Mouse (Mus musculus): ENCODE data around the gene Mks1.
A peak's percentile ranks its signal among the peaks of the same experiment; 100 is the strongest.
"Not testable (repeated sequence)": the region's sequence is repeated elsewhere in the genome, so short reads cannot be mapped to it uniquely, and the experiment has no call there.

The Mks1 gene

DNA sequence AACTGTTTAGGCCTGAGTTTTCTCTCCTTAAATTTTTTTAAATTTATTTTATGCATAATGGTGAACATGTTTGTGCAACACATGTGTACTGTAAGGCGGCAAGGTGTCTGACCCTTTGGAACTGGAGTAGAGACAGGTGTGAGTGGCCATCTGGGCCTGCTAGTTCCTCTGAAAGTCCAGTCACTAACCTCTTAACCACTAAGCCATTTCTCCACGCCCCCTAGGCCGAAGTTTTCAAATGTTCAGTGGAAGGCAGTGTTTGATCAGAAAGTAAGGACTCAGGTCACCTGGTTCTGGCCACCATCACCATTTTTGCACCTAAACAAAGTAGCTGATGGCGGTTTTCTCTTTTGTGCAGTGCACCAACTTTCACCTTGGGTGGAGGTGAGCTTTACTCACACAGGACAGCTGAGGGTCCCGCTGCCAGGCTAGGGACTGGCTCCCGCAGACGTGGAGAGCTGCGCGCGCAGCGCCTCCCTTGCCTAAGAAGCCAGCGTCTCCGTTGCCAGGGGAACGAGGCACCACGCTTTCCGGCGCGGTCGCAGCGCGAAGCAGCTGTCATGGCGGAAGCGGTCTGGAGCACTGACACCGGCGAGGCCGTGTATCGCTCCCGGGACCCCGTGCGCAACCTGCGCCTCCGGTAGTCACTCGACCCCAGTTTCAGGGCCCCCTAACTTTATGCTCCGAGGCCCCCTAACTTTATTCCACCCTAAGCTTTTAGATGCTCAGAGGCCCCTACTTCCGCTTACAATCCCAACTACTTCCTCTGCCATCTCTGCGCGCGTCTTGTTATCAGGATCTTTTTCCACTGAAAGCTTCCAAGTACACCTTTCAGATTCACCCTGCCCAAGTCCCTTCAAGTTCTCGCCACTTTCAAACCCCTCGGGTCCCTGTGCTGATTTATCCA is at the start of gene Mks1:
Mks1 (plus strand) TSS at position 526 of the 907 bp plus-strand sequence.
- DNase-seq (ENCODE audit: low spot score): peak; percentile 85

DNA sequence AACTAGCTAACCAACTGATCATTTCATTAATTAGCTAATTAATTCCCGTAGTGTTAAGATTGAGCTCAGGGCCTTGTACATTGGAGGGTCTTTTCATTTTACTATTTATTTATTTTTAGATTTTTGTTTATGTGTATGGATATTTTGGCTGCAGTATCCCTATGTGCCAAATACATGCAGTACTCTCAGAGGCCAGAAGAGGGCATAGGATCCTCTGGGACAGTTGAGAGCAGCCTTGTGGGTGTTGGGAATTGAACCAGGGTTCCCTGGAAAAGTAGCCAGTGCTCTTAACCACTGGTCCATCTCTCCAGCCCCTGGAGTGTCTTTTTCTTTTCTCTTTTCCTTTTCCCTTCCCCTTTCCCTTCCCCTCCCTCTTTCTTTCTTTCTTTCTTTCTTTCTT is 47.6 kb upstream of the Mks1 start:
- peak; percentile 20 for DNase-seq (ENCODE audit: low spot score)

- no peak for DNase-seq (ENCODE audit: low spot score)
Measured at GRCm38 (mm10) chr11:87807433-87807832, 45.6 kb upstream of the Mks1 start.

GRCm38 (mm10) chr11:87808236-87808635 is 44.8 kb upstream of the Mks1 start:
- no peak for DNase-seq (ENCODE audit: low spot score)

GRCm38 (mm10) chr11:87811396-87811795 is 41.6 kb upstream of the Mks1 start:
- no peak for DNase-seq (ENCODE audit: low spot score)

GRCm38 (mm10) chr11:87814831-87815230 is 38.2 kb upstream of the Mks1 start:
- no peak for DNase-seq (ENCODE audit: low spot score)

DNA sequence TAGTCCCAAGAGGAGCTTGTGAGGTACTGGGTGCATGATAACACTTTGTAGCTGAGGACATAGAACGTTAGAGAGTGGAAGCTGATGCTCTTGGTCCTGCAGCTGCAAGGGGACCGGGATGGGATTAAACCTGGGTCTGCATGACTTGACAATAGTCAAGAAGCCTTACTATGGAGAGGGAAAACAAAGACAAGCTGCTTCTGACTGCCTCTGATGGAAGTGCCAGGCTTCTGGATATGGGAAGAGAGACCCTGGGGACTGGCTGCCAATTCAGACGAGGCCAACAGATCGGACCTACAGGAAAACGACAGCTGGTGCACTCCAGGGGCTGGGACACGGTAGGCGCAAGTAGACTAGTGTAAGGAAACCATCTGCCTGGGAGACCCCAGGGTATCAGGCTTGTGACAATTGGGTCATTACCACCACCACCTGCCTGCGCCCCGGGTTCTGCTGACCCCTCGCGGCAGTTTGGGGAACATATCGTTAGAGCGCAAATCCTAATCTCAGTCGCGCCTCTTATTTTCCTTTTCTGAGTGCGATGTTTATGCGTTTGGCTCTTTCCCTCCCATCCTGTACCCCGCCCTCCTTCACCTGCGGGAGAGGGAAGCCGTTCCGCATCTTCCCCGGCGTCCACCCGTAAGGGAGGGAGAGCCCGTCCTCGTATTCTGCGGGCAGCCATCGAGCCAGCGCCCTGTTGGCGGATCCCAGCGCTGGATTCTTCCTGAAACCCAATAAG is 36.1 kb upstream of the Mks1 start:
- peak; percentile 44 for DNase-seq (ENCODE audit: low spot score)

GRCm38 (mm10) chr11:87817443-87817773 is 35.6 kb upstream of the Mks1 start:
- no peak for DNase-seq (ENCODE audit: low spot score)

GRCm38 (mm10) chr11:87821502-87821901 is 31.5 kb upstream of the Mks1 start:
- DNase-seq (ENCODE audit: low spot score): no peak

DNA sequence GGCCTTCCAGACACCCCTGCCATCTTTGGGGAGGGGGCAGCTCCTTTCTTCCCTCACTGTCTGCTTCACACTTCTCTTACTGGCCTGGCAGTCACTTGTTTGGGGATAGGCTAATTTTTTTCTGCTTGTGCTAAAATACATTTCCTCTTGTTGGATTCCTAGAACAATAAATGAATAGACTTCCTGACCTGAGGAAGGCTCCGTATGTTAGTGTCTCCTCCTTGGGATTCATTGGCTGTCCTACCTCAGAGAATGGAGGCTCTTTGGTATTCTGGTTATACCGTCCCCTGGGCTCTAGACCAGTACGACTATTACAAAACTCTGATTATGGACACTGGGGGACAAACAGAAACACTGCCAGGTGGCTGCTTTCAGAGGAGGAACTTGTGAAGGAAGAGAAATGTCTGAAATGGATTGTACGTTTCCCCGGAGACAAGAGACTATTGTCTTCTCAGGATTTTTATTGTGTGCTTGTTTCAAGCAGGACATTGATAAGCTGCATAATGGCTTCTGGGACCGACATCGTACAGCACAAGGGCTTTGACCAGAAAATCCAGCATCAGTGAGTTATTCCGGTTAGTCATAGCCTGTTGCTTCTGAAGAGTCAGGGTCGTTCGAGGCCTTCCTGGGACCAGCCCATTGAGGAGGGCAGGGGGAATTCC is 24.6 kb upstream of the Mks1 start, which contains the start of gene Lpo:
Lpo (minus strand) TSS at position 51 of the 662 bp plus-strand sequence.
- no peak for DNase-seq (ENCODE audit: low spot score)

- no peak for DNase-seq (ENCODE audit: low spot score)
Measured at GRCm38 (mm10) chr11:87840676-87841075, 12.3 kb upstream of the Mks1 start.

DNA sequence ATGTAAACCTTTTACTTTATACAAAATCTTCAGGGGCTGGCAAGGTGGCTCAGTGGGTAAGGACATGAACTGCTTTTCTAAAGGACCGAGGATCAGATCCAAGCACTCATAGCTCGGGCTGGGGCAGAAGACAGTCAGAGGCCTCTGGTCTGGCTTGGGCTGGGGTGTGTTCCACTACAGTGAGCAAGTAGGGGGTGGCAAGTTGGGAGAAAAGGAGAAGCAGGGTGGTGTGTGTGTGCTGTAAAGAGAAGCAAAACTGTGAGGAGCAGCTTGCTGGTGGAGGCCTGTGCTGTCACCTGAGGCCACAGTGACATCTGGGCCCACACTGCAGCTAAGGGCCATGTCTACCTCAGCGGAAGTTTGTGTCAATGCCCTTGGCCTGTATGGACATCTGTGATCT is 11.6 kb upstream of the Mks1 start:
- DNase-seq (ENCODE audit: low spot score): no peak

DNA sequence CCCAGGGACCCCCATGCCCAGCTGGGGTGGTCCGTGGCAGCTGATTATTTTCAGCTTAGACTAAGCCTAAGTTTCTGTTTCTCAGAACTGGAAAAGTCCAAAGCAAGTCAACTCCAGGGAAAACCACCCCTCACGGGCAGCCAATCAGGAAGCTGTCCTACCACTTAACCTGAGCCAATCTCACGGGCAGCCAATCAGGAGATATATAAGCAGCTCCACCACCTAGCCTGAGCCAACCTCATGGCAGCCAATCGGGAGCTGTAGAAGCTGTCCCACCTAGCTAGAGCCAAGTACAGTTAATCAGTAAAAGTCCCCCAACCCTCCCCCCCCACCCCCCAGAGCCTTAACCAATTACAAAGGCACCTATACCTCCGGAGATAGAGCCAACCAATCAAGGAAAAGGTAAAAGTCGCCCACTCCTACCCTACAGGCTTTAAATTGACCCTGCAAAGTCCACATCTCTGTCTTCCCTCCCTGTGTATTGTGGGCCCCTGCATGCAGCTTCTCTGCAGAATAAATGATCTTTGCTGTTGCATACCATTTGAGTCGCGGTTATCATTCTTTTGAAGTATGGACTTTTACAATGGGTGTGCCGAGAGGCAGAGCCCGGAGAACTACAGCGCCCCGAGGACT is 5.9 kb upstream of the Mks1 start:
- DNase-seq (ENCODE audit: low spot score): no peak

DNA sequence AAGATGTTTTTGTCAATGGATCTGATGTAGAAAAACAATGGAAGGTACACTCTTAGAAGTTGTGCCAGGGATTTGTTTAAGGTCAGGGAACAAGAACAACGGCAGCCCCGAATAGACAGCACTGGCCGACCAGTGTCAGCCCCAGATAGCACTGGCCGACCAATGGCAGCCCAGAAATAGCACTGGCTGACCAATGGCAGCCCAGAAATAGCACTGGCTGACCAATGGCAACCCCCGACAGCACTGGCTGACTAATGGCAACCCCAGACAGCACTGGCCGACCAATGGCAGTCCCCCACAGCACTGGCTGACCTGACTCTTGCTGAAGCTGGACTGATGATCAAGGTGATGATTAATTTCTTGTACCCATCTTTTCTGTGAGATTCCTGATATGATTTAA is 5.1 kb upstream of the Mks1 start:
- no peak for DNase-seq (ENCODE audit: low spot score)

GRCm38 (mm10) chr11:87853597-87853954 is 561 bp downstream of the Mks1 start:
- DNase-seq (ENCODE audit: low spot score): peak; percentile 5

DNA sequence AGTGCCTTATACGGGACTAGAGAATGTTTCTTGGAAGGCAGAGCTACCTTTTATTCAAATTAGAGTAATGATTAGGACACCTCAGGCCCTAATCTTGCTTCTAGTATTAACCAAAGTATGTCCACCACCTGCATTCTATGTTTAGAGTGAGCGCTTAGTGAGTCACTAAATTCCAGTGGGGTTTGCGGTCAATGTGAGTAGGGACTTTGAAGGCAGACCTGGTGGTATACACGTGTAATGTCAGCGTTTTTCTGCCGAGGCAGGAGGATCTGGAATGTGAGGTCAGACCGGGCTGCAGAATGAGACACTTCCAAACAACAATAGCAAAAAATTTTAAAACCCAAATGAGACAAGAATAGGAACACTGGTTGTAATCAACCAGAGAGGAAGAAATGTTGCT is 1.5 kb downstream of the Mks1 start:
- DNase-seq (ENCODE audit: low spot score): no peak

DNA sequence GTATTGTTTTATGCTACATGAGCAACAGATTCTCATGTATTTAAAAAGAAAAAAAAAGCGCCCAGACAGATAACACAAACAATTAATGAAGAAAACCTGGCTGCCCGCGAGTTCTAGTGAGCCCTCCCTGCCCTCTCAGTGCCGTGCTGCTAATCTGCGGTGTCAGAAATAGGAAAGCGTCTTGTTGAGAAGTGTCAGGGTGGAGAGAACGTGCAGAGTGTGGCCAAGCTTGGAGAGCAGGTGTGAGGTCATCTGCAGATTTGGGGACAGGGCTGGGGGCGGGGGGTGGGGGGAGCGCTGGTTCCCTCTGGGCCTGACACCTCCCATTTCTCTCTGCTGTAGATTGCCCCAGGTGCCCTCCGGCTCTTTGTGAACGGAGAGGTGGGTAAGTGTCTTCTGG is 6.3 kb downstream of the Mks1 start:
- no peak for DNase-seq (ENCODE audit: low spot score)

DNA sequence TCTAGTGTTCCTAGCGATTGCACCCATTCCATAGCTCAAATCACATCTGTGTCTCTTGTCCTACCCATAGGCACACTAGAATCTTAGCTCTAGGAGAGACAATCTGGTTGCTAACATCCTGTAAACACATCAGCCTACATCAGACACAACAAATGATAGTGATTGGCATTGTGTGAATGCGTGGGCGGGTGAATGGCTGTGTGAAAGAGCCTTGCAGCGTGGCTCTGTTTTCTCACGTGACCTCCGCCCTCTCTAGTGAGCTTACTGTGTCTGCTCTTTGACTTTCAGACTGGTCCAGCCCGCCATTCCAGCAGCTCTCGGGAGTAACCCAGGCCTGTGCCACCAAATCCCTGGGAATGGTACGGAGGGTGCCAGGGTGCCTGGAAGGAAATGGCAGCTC is 7.4 kb downstream of the Mks1 start:
- no peak for DNase-seq (ENCODE audit: low spot score)

DNA sequence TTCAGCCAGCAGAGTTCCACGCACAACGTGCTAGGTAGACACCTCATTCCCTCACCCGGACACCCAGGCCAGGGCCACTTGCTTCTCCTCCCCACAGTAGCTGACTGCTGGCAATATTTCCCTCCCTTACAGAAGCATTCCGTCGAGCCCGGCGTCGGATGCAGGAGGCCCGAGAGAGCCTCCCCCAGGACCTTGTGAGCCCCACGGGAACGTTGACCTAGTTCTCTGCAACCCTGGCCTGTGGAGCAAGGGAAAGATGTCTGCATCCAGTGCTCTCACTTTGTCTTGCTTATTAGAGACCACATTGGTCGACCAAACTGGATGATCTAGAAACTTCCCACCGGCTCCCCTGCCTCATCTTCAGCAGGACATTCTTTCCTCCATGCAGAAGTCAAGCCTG is 9.8 kb downstream of the Mks1 start:
- DNase-seq (ENCODE audit: low spot score): no peak

DNA sequence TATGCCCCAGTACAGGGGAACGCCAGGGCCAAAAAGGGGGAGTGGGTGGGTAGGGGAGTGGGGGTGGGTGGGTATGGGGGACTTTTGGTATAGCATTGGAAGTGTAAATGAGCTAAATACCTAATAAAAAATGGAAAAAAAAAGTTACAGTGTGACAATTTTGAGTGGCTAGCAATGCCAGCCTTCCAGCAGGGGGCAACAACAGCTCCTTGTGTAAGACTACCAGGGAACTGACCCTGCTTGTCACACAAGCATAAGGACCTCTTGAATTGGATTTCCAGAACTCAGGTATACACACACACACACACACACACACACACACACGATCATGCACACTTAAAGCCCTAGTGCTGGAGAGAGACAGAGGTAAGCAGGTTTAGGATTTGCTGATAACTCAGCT is 13.9 kb downstream of the Mks1 start:
- not testable (repeated sequence) for DNase-seq (ENCODE audit: low spot score)

DNA sequence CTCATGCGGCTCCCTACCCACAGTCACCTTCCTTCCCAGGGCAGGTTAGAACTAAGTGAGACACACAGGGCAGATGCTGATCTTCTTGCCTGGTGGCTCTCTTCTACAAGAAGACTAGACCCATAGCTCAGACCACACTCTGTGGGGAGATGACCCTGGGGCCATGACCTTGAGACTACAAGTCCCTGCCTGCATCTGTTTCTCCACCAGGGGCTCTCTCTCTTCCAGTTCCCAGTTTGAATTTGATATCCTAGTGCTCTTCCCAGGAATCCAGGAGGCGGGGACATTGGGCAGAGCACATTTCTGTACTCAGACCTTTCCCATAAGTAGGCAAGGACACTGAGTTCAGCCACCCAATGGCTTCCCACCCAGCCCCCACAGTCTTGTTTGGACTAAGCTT is 17.1 kb downstream of the Mks1 start:
- no peak for DNase-seq (ENCODE audit: low spot score)

GRCm38 (mm10) chr11:87871766-87872165 is 18.8 kb downstream of the Mks1 start:
- DNase-seq (ENCODE audit: low spot score): no peak
